Mouse (Mus musculus) neutrophil, adult 59 days (primary cell): ENCODE measurements around the gene Ugt1a6a. TPM values are rescaled to one million over a fixed set of nuclear protein-coding genes. Genes with fewer than 3 reads are reported as not detected.

ENCODE experiments used
- total RNA-seq, 2 experiments: library from RNA; stranded (reverse); gene quantifications; 1 replicate in 1 of 2; 2 replicates in 1 of 2; pipeline ENCODE4 v1.2.4; 2023

Ugt1a6a gene
- total RNA-seq: 10 to 100 TPM; 33.4 to 34.3 TPM

DNA sequence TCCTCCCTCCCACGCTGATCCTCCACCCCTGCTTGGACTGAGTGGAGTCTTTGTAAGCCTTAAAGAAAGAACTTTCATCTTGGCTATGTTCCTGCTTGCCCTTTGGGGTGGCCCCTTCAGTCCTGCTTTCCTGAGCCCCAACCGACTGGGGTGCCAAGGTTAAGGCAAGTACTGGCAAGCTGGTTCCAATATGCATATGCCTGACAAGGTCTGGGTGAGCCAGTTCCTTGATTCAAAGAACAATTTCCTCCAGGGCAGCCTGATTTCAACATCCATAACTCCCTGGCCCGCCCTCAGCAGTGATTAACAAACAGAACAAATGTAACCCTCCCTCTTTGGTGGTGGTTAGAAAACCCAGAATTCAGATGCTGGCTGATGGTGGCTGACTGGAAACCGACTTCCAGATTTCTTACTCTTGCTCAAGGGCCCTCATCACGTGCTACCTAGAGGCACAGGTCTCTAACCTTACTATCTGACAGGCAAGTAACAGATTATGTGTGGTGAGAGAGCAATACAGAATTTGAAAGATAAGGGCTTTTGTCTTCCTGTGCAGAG is at the start of gene Ugt1a6a:
TSS of gene Ugt1a6a (plus strand) at position 353 of the 555 bp plus-strand sequence.

GRCm38 (mm10) chr1:88087513-88087912 is 47.1 kb upstream of the Ugt1a6a start, which contains the start of gene Ugt1a8:
Ugt1a8 (plus strand) TSS chr1:88087813.

DNA sequence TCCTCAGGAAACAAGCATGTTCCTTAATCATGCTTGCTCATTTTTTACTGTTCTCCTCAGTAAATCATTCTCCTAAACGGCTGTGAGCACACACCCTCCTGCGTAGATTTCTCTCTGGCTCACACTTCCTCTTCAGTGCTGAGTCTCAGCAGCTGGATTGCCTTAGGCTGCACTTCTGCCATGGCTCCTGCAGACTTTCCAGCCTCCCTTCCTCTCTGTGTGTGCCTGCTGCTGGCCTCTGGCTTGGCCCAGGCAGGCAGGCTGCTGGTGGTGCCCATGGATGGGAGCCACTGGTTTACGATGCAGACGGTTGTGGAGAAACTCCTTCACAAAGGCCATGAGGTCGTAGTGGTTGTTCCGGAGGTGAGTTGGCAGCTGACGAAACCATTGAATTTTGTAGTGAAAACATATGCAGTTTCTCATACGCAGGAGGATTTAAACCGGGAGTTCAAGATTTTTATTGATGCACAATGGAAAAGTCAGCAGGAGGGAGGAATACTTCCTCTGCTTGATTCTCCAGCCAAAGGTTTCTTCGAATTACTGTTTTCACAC is 39.6 kb upstream of the Ugt1a6a start, which contains the start of gene Ugt1a7c:
TSS of gene Ugt1a7c (plus strand) at position 122 of the 552 bp plus-strand sequence.

DNA sequence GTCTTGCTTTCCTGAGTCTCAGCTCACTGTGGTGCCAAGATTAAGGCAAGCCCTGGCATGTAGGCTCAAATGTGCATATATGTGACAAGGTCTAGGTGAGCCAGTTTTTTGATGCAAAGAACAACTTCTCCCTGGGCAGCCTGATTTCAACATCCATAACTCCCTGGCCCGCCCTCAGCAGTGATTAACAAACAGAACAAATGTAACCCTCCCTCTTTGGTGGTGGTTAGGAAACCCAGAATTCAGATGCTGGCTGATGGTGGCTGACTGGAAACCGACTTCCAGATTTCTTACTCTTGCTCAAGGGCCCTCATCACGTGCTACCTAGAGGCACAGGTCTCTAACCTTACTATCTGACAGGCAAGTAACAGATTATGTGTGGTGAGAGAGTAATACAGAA is 31.6 kb upstream of the Ugt1a6a start, which contains the start of gene Ugt1a6b:
TSS of gene Ugt1a6b (plus strand) at position 234 of the 400 bp plus-strand sequence.

GRCm38 (mm10) chr1:88165711-88166110 is 31.1 kb downstream of the Ugt1a6a start, which contains the start of gene Ugt1a5:
Ugt1a5 (plus strand) TSS chr1:88166012.

DNA sequence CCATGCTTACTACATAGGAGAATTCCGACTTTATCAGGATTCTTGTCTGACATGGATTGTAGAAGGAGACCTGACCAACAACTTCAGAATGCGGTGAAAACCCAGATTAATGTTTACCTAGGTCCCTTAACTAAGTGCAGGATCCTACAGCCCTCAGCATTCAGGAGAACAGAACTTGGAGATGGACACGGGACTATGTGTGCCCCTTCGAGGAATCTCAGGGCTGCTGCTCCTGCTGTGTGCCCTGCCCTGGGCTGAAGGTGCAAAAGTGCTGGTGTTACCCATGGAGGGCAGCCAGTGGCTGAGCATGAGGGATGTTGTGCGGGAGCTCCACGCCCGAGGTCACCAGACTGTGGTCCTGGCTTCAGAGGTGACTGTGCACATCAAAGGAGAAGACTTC is 65.8 kb downstream of the Ugt1a6a start, which contains the start of gene Ugt1a2:
TSS of gene Ugt1a2 (plus strand) at position 146 of the 400 bp plus-strand sequence.

GRCm38 (mm10) chr1:88205294-88205922 is 70.8 kb downstream of the Ugt1a6a start, which contains the start of gene Dnajb3:
Dnajb3 (minus strand) TSS chr1:88205782.

GRCm38 (mm10) chr1:88211812-88212211 is 77.2 kb downstream of the Ugt1a6a start, which contains the start of gene Ugt1a1:
Ugt1a1 (plus strand) TSS chr1:88211959.

GRCm38 (mm10) chr1:88226670-88227379 is 92.2 kb downstream of the Ugt1a6a start, which contains the start of gene Mroh2a:
Mroh2a (plus strand) TSS chr1:88226986.

Other genes with a start within 250 kb of the Ugt1a6a start
- 1 to 10 TPM; 5.2 to 6.6 TPM for gene Usp40, start 126.3 kb upstream of the Ugt1a6a start, total RNA-seq
- not detected for gene Ugt1a10, start 79.4 kb upstream of the Ugt1a6a start, total RNA-seq
- gene Ugt1a9, start 64.0 kb upstream of the Ugt1a6a start, total RNA-seq: not detected
- not detected for gene Ugt1a8, start 47.0 kb upstream of the Ugt1a6a start, total RNA-seq
- 100 to 1,000 TPM in 1 of 2 experiments, 10 to 100 TPM in 1; 93.1 to 108 TPM for gene Ugt1a7c, start 39.7 kb upstream of the Ugt1a6a start, total RNA-seq
- 10 to 100 TPM; 37.4 to 38.6 TPM for gene Ugt1a6b, start 31.6 kb upstream of the Ugt1a6a start, total RNA-seq
- 10 to 100 TPM; 20.3 to 20.9 TPM for gene Ugt1a5, start 31.2 kb downstream of the Ugt1a6a start, total RNA-seq
- 10 to 100 TPM; 10.2 to 11.9 TPM for gene Ugt1a2, start 65.8 kb downstream of the Ugt1a6a start, total RNA-seq
- under 1 TPM in 1 of 2 experiments, not detected in 1; 0.33 TPM for gene Dnajb3, start 71.0 kb downstream of the Ugt1a6a start, total RNA-seq
- 10 to 100 TPM in 1 of 2 experiments, 1 to 10 TPM in 1; 9.5 to 10.5 TPM for gene Ugt1a1, start 77.2 kb downstream of the Ugt1a6a start, total RNA-seq
- gene Mroh2a, start 92.2 kb downstream of the Ugt1a6a start, total RNA-seq: 1 to 10 TPM; 1.2 to 2.9 TPM
- gene Hjurp, start 142.8 kb downstream of the Ugt1a6a start, total RNA-seq: 100 to 1,000 TPM; 180 to 205 TPM
- not detected for gene Trpm8, start 142.9 kb downstream of the Ugt1a6a start, total RNA-seq